Mouse (Mus musculus) cerebellum, adult 2 months (tissue): Measurements from ENCODE around the gene Sfxn2.

Source experiments
- CTCF ChIP-seq: fragments of 200-500 bp; IDR thresholded peaks from 2 replicates; pipeline ENCODE4 v1.5.1; 2011; ENCODE audit warnings: low read depth, mild to moderate bottlenecking, control low read depth, low read length, moderate library complexity, borderline replicate concordance; ENCODE audit not compliant: insufficient read depth
- POLR2A ChIP-seq: fragments of 200-500 bp; IDR thresholded peaks from 2 replicates; pipeline ENCODE4 v1.6.1; 2011; ENCODE audit warnings: low read length, control low read depth, borderline replicate concordance; ENCODE audit not compliant: insufficient read depth

DNA sequence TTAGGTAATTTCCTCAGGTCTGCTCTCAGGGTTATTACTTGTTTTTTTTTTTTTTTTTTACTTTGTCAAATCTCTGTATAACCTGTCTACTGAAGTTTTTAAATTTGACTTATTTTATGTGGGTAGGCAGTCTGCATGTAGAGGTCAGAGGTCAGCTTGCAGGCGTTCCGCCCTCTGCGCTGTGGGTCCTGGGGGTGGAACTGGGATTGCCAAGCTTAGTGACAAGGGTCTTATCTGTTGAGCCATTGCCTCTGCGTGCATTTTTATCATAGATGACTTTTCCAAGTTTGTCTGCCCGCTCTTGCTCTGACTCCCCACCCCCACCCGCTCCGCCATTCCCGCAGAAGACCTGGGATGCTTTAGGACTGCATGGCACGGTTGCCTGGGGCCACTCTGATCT, 62.6 kb downstream of the Sfxn2 start:
- no peak for TF ChIP-seq CTCF
- TF ChIP-seq POLR2A: no peak
